Mouse (Mus musculus): ENCODE results near the gene Tcf12. TPM values are rescaled to one million over a fixed set of nuclear protein-coding genes. Genes with fewer than 3 reads are reported as not detected.

Gene Tcf12
- polyA plus RNA-seq, 1 experiment from 2014 or later: 103 TPM

DNA sequence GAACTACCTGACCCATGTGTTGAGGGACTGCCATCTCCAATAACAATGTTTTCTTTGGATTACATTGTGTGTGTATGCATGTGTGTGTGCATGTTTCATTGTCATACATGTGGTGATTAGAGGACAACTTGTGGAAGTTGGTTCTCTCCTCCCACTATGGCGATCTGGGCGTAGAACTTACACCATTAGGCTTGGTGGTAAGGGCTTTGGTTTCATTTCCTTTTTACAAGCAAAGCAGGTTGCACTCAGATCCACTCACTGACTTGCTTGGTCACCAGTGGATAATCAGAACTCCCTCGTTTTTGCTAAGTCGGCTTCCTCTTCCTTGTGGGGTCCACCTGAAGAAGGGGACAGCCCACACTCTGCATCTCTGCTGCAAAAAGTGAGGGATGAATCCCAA, 277.0 kb downstream of the Tcf12 start:
- WGBS: 51% methylated on average over 4 of the region's 4 CpGs
- H3K4me3 ChIP-seq (ENCODE audit: low read depth, low read length): no peak overlapping the region
- TF ChIP-seq CTCF (IDR thresholded peaks at IDR 0.05; ENCODE audit: low read depth): no peak
- 0 out of 2 replicates have a peak, but pooled peaks have one; percentile 1 for ATAC-seq (ENCODE audit: insufficient read depth)
- no peaks in the 10 kb centered on the region for H3K36me3 ChIP-seq (ENCODE audit: insufficient read depth)
- no peaks in the 10 kb centered on the region for H3K27me3 ChIP-seq (ENCODE audit: insufficient read depth, low read length)
- DNase-seq: no peak
- no peak overlapping the region for H3K9ac ChIP-seq
- no peaks in the 10 kb centered on the region for H3K9me3 ChIP-seq (ENCODE audit: low read depth, low read length)
- peak overlapping the region; percentile 55; the same call in 1 of the 2 replicates for H3K27ac ChIP-seq (ENCODE audit: low read depth)
- H3K4me2 ChIP-seq: no peak overlapping the region
- peaks cover 10% of the 10 kb centered on the region for H3K4me1 ChIP-seq (ENCODE audit: insufficient read depth)

GRCm38 (mm10) chr9:71831756-71832699, 279.6 kb downstream of the Tcf12 start:
- WGBS: 34% methylated on average over 26 of the region's 26 CpGs
- no peak overlapping the region for H3K4me2 ChIP-seq
- 0 out of 2 replicates have a peak, but pooled peaks have one; percentile 35 for ATAC-seq (ENCODE audit: insufficient read depth)
- H3K27ac ChIP-seq (ENCODE audit: low read depth): no peak overlapping the region
- H3K9me3 ChIP-seq (ENCODE audit: low read depth, low read length): no peaks in the 10 kb centered on the region
- DNase-seq: peak; percentile 73
- peaks cover 10% of the 10 kb centered on the region for H3K4me1 ChIP-seq (ENCODE audit: insufficient read depth)
- no peak overlapping the region for H3K9ac ChIP-seq
- no peaks in the 10 kb centered on the region for H3K36me3 ChIP-seq (ENCODE audit: insufficient read depth)
- TF ChIP-seq CTCF (IDR thresholded peaks at IDR 0.05; ENCODE audit: low read depth): peak; percentile 88
- H3K4me3 ChIP-seq (ENCODE audit: low read depth, low read length): no peak overlapping the region
- no peaks in the 10 kb centered on the region for H3K27me3 ChIP-seq (ENCODE audit: insufficient read depth, low read length)

DNA sequence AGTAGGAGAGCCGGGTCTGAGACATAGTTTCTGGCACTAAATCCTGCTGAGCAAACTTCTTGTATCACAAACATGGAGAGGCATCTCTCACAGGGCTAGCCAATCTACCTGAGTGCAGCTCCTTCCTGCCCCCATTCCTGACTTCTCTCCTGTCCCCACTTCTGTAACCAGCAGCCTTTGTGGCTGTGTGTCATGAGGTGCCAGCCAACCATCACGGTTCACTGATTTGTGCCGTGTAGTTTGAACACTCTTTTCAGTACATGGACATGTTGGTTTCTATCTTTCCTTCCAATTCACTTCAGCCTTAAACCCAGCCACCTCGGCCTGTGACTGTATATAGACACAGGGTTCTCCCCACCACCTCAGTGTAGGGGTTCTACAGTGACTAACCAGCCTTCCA, 280.7 kb downstream of the Tcf12 start:
- Histone ChIP-seq H3K4me1 (ENCODE audit: insufficient read depth) (peaks cover 9% of the 10 kb centered on the region), H3K36me3 (ENCODE audit: insufficient read depth) (no peaks in the 10 kb centered on the region), H3K9ac (no peak overlapping the region), H3K4me2 (no peak overlapping the region), H3K4me3 (ENCODE audit: low read depth, low read length) (no peak overlapping the region), H3K27me3 (ENCODE audit: insufficient read depth, low read length) (no peaks in the 10 kb centered on the region), H3K27ac (ENCODE audit: low read depth) (no peak overlapping the region), H3K9me3 (ENCODE audit: low read depth, low read length) (no peaks in the 10 kb centered on the region)
- no peak for ATAC-seq (ENCODE audit: insufficient read depth)
- DNase-seq: no peak
- no peak for TF ChIP-seq CTCF (IDR thresholded peaks at IDR 0.05; ENCODE audit: low read depth)
- WGBS: 78% methylated on average over 4 of the region's 4 CpGs

- Histone ChIP-seq H3K27me3 (ENCODE audit: insufficient read depth, low read length) (no peaks in the 10 kb centered on the region), H3K27ac (ENCODE audit: low read depth) (no peak overlapping the region), H3K9me3 (ENCODE audit: low read depth, low read length) (no peaks in the 10 kb centered on the region), H3K4me3 (ENCODE audit: low read depth, low read length) (no peak overlapping the region), H3K4me2 (no peak overlapping the region), H3K4me1 (ENCODE audit: insufficient read depth) (peaks cover 6% of the 10 kb centered on the region), H3K9ac (no peak overlapping the region), H3K36me3 (ENCODE audit: insufficient read depth) (no peaks in the 10 kb centered on the region)
- no peak for TF ChIP-seq CTCF (IDR thresholded peaks at IDR 0.05; ENCODE audit: low read depth)
- DNase-seq (no peak), ATAC-seq (ENCODE audit: insufficient read depth) (no peak)
- 72% methylated on average over 5 of the region's 5 CpGs for WGBS
Observed at GRCm38 (mm10) chr9:71830365-71830764, 281.3 kb downstream of the Tcf12 start.

DNA sequence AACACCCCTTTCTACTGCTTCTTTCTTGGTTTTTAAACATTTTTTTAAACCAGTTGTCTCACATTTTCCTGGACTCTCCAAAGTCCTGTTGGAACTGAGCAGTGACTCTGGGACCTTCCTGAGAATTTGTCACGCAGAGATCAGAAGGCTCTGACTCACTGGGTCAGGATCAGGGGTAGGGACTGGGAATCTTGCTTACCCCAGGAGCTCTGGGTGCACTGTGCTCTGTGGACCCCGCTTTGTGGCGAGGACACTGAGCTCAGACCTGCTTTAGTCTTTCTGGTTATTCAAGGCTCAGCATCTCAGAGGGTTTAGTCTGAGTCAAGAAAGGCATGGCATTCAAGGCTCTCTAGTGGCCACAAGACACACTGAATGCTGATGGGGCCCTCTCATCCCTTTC, 281.9 kb downstream of the Tcf12 start:
- WGBS: 82% methylated on average over 3 of the region's 3 CpGs
- Histone ChIP-seq H3K4me3 (ENCODE audit: low read depth, low read length) (no peak overlapping the region), H3K27ac (ENCODE audit: low read depth) (no peak overlapping the region; the same call in 1 of the 2 replicates), H3K4me1 (ENCODE audit: insufficient read depth) (peaks cover 3% of the 10 kb centered on the region; the same call in 1 of the 2 replicates), H3K4me2 (no peak overlapping the region), H3K9me3 (ENCODE audit: low read depth, low read length) (no peaks in the 10 kb centered on the region), H3K27me3 (ENCODE audit: insufficient read depth, low read length) (no peaks in the 10 kb centered on the region), H3K9ac (no peak overlapping the region), H3K36me3 (ENCODE audit: insufficient read depth) (no peaks in the 10 kb centered on the region)
- no peak for TF ChIP-seq CTCF (IDR thresholded peaks at IDR 0.05; ENCODE audit: low read depth)
- no peak for ATAC-seq (ENCODE audit: insufficient read depth)
- DNase-seq: no peak

DNA sequence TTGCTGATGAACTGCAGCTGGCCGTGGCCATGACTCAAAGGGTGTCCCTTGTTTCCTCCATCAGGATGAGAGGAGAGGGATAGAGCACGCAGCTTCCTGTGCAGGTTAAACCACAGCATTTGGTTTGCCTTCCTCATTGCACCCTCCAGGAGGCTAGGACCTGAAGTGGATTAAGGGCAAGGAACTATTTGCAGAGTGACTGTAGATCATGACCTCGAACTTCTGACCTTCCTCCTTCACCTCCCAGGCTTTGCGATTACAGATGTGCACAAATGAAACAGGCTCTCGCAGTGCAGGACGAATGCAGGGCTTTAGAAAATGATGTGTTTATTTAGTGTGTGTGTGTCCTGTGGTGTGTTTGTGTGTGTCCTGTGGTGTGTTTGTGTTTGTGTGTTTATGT, 282.5 kb downstream of the Tcf12 start:
- H3K4me1 ChIP-seq (ENCODE audit: insufficient read depth): peaks cover 3% of the 10 kb centered on the region; the same call in 1 of the 2 replicates
- no peak overlapping the region for H3K27ac ChIP-seq (ENCODE audit: low read depth)
- H3K4me2 ChIP-seq: no peak overlapping the region
- no peak overlapping the region for H3K9ac ChIP-seq
- no peaks in the 10 kb centered on the region for H3K36me3 ChIP-seq (ENCODE audit: insufficient read depth)
- no peak for ATAC-seq (ENCODE audit: insufficient read depth)
- no peaks in the 10 kb centered on the region for H3K27me3 ChIP-seq (ENCODE audit: insufficient read depth, low read length)
- H3K9me3 ChIP-seq (ENCODE audit: low read depth, low read length): no peaks in the 10 kb centered on the region
- no peak overlapping the region for H3K4me3 ChIP-seq (ENCODE audit: low read depth, low read length)
- no peak for DNase-seq
- WGBS: 39% methylated on average over 6 of the region's 6 CpGs
- no peak for TF ChIP-seq CTCF (IDR thresholded peaks at IDR 0.05; ENCODE audit: low read depth)

- Histone ChIP-seq H3K4me1 (ENCODE audit: insufficient read depth) (peaks cover 3% of the 10 kb centered on the region; the same call in 1 of the 2 replicates), H3K27ac (ENCODE audit: low read depth) (no peak overlapping the region), H3K9ac (no peak overlapping the region), H3K27me3 (ENCODE audit: insufficient read depth, low read length) (no peaks in the 10 kb centered on the region), H3K4me3 (ENCODE audit: low read depth, low read length) (no peak overlapping the region), H3K36me3 (ENCODE audit: insufficient read depth) (no peaks in the 10 kb centered on the region), H3K9me3 (ENCODE audit: low read depth, low read length) (no peaks in the 10 kb centered on the region), H3K4me2 (no peak overlapping the region)
- no peak for TF ChIP-seq CTCF (IDR thresholded peaks at IDR 0.05; ENCODE audit: low read depth)
- no peak for ATAC-seq (ENCODE audit: insufficient read depth)
- WGBS: 91% methylated on average over 5 of the region's 5 CpGs
- no peak for DNase-seq
Observed at GRCm38 (mm10) chr9:71827371-71827770, 284.3 kb downstream of the Tcf12 start.

Measured in lung, embryonic 14.5 days (tissue).